Mouse (Mus musculus): ENCODE data around the gene Lyl1.

The Lyl1 gene

GRCm38 (mm10) chr8:84700941-84701911, at the start of gene Lyl1:
Lyl1 (plus strand) TSS chr8:84701457.
- in situ Hi-C loops (cut with MboI) = no loop called here

- in situ Hi-C loops (cut with MboI) = no loop called here
These were observed 48.1 kb upstream of the Lyl1 start for GRCm38 (mm10) chr8:84653092-84653631.

GRCm38 (mm10) chr8:84654597-84654996, 46.7 kb upstream of the Lyl1 start:
- in situ Hi-C loops (cut with MboI) = no loop called here

GRCm38 (mm10) chr8:84655336-84656190, 45.7 kb upstream of the Lyl1 start:
- in situ Hi-C loops (cut with MboI) = no loop called here

GRCm38 (mm10) chr8:84656191-84656525, 45.1 kb upstream of the Lyl1 start:
- in situ Hi-C loops (cut with MboI) = no loop called here

- in situ Hi-C loops (cut with MboI) = no loop called here
These were observed 44.6 kb upstream of the Lyl1 start for GRCm38 (mm10) chr8:84656641-84657126.

- in situ Hi-C loops (cut with MboI) = no loop called here
These were observed 44.1 kb upstream of the Lyl1 start for GRCm38 (mm10) chr8:84657203-84657602.

GRCm38 (mm10) chr8:84657680-84658079, 43.6 kb upstream of the Lyl1 start:
- in situ Hi-C loops (cut with MboI) = no loop called here

GRCm38 (mm10) chr8:84658951-84659350, 42.3 kb upstream of the Lyl1 start:
- in situ Hi-C loops (cut with MboI) = no loop called here

GRCm38 (mm10) chr8:84659936-84660818, 41.1 kb upstream of the Lyl1 start:
- in situ Hi-C loops (cut with MboI) = no loop called here

GRCm38 (mm10) chr8:84660819-84661457, 40.3 kb upstream of the Lyl1 start:
- in situ Hi-C loops (cut with MboI) = no loop called here

GRCm38 (mm10) chr8:84661458-84661871, 39.8 kb upstream of the Lyl1 start:
- in situ Hi-C loops (cut with MboI) = no loop called here

- in situ Hi-C loops (cut with MboI) = no loop called here
These were observed 39.2 kb upstream of the Lyl1 start for GRCm38 (mm10) chr8:84661961-84662571.

GRCm38 (mm10) chr8:84662581-84663065, 38.6 kb upstream of the Lyl1 start, which contains the start of gene Ier2:
Ier2 (minus strand) TSS chr8:84662852.
- in situ Hi-C loops (cut with MboI) = no loop called here

- in situ Hi-C loops (cut with MboI) = no loop called here
These were observed 37.6 kb upstream of the Lyl1 start for GRCm38 (mm10) chr8:84663483-84664327.

GRCm38 (mm10) chr8:84664566-84665384, 36.5 kb upstream of the Lyl1 start:
- in situ Hi-C loops (cut with MboI) = no loop called here

GRCm38 (mm10) chr8:84665385-84665893, 35.8 kb upstream of the Lyl1 start:
- in situ Hi-C loops (cut with MboI) = no loop called here

GRCm38 (mm10) chr8:84668081-84668480, 33.2 kb upstream of the Lyl1 start:
- in situ Hi-C loops (cut with MboI) = no loop called here

Data from mature B cell (primary cell).